Mouse (Mus musculus): ENCODE results near the gene Col11a1.

The Col11a1 gene

DNA sequence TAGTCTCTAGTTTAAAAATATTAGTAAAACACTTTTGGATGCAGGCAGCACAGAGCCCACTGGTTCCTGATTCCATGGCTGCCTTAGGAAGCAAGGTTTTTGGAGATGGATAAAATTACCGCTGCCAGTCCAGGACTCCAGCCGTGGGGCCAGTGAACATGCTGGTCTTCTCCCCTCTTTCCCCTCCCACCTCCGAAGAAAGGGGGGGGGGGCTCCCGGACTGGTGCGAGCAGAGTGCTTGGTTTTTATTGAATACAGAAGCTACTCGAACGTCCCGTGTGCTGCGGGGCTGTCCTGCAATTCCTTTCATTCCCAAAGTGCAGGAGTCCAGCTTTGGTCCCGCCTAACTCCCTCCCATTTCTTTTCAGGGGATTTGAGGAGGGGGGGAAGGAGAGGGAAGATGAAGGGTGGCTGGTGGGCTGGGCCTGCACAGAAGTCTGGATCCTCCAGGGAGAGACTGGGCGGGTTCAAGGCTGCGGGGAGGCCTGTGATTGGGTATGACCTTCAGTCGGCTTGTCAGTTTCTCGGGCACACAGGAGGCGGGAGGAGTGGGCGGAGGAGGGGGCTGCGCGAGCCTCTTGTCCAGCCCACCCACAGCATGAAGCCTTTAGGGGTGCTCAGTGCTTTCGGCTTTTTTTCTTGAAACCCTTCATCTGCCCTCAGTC lies at the start of gene Col11a1:
Gene Col11a1 (plus strand): TSS at position 570 of the 665 bp plus-strand sequence.
- peak; percentile 94 for DNase-seq (ENCODE audit: extremely low spot score)

DNA sequence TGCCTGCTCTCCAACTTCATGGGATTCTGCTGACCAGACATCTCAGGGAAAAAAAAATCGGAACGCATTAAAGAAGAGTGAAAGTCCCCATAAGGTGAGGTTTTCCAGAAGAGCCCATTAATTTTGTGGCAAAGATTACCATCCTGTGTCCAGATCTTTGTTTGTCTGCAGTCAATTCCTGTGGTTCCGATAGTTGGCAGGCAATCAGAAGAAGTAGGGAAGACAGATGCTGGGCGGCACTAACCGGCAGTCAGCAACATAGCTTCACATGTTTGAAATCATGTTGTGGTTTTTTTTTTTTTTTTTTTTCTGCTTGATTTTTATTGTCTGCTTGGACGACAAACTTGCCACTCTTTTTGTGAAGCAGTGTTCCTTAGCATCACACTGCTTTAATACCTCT lies 39.4 kb upstream of the Col11a1 start:
- no peak for DNase-seq (ENCODE audit: extremely low spot score)

DNA sequence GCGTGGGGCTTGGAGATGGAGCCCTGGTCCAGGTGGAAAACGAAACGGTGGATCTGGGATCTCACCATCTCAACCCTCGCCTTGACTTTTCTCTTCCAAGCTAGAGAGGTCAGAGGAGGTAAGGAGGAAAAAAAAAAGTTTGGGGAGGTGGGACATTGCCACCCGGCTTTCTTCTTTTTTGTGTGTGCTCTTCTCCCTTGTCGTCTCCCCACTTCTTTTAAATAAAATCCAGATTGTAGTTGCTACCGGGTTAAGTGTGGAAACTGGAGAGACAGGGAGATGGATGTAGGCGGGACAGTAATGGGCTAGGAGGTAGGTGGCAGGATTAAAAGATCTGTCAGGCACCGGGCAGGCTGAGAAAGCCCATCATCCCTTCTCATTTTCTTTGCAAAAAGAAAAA lies 546 bp downstream of the Col11a1 start:
- DNase-seq (ENCODE audit: extremely low spot score) = peak; percentile 17

DNA sequence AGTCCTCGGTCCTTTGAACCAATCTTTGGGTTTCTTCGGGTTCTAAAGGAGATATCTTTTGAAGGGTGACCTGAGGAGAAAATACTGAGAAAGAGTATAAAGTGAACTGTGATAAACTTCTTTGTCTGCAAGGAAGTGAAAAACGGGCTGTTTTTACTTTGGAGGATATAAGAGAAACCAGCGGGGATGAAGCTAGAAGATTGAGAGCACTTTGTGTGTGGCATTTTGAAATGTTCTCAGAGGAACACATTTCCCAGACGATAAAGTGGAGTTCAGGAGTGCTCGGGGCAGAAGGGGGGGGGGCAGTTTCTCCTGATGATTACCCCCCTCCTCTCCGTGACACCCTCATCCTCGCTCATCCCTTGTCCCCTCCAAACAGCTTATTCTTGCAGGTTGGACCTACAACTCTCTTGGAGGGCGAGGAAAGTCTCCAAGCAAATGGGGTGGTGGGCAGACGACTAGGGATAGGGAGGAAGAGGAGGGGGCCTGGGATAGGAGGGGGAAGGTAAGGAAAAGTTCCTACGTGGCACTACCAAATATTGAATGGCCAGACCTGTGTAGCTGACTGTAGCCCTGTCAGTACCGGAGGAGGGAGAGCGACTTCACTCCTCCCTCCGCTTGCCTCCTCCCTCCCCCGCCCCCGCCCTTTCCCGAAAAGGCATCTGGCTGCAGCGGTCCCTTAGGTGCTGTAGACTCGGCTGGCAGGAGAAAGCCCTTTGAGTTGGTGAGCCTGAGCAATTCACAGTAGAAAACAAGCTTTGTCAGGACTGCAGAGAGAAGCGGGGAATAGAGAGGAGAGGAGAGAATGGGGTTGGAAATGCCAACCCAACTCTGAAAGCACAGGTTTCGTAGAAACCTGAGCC lies 1.2 kb downstream of the Col11a1 start:
- DNase-seq (ENCODE audit: extremely low spot score) = peak; percentile 39

DNA sequence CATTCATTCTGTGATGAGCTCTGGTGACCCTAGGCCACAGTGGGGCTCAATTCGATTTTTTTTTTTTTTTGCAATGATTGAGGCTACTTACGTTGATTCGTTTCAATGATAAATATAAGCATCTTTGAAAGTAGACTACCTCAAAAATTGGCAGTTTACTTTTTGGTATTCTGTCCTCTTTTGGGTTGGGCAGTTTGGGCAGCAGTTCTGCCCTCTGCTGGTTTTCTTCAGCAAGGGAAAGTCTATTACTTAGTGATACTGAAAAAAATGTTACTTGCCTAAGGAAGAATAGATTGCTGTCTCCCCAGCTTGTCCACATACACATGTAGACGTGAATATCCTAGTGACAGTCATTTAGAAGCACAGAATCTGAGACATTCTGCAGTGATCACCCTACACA lies 2.0 kb downstream of the Col11a1 start:
- DNase-seq (ENCODE audit: extremely low spot score) = peak; percentile 20

DNA sequence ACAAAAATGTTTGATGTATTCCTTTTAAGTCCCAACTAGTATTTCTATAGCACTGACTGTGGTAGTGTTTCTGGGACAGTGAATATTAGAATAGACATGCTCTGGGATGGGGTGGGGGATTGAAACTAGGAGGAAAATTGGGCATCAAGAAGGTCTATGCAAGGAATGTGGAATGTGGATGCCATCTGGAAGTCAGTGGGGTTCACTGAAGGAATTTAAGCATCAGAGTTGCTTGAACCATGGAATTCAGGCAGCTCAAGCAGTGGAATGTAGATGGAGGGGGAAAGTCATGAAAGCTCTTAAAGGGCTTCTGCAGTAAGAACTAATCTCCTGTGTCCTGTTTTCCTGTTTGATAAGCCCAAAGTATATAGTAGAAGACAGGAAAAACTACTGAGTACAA lies 22.1 kb downstream of the Col11a1 start:
- DNase-seq (ENCODE audit: extremely low spot score) = no peak

DNA sequence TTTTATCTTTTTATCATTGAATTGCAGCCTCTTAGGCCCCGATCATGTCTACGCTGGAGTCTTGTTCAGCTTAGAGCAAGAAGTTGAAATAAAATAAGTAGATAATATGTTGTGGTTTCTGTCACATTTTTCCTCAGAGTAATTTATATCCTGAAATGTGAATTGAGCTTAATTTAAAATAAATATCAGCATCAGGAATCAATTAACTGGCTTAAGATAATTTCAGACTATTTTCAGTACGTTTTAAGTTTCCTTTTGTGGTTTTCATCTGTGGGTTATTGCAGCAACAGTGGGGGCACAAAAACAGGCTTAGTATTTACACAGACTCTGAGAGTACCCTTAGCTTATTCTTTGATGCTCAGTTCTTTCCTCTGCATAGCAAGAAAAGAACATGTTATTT lies 23.2 kb downstream of the Col11a1 start:
- no peak for DNase-seq (ENCODE audit: extremely low spot score)

DNA sequence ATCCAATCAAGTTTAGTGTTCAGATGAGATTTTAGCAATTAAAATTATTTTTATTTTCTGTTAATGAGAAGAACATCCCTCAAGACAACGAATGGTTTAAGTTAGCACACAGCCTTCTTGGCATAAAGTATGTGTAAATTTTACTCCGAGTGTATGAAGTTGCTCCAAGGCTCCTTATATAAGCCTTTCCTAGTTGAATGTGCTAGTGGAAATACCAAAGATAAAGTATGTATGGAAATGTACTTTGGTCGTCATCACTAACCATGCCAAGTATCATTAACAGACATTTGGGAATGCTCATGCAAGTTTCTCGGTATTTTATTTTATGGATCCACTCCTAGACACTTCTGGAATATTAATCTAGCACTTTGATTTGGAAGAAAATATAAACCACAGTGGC lies 34.8 kb downstream of the Col11a1 start:
- no peak for DNase-seq (ENCODE audit: extremely low spot score)

DNA sequence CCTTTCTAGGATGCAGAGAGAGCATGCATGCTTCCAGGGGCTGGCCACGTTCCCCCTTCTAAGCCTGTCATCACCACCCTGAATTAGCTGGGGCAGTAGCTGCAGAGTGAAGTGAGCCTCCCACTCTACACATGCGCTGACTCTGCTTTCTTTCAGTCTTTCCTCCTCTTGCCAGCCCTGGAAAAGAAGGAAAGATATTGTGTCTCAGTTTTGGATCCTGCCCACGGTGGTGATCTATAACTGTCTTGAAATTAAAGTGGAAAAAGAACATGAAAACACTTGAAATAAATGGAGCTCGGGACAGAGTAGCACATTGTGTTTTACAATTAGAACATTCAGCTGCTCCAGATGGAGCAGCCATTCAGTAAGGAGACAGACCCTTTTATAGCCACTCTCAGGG lies 35.2 kb downstream of the Col11a1 start:
- no peak for DNase-seq (ENCODE audit: extremely low spot score)

DNA sequence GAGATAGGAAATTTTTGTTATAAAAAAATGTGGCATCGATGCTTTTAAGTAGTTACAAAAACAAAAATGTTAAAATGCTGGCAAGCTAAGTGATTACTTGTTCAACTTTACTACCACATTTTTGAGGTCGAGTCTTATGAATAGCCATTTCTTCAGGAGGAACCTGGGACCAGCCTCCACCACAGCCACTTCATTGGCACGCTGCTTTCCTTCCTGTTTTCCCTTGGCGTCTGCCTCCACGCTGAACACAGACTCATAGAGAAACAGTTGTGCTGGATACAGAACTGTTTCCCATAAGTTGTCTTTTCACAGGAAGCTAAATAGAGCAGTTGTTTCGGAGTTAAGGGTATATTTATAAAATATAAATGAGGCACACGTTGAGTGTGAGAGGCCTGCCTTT lies 69.0 kb downstream of the Col11a1 start:
- DNase-seq (ENCODE audit: extremely low spot score) = no peak

DNA sequence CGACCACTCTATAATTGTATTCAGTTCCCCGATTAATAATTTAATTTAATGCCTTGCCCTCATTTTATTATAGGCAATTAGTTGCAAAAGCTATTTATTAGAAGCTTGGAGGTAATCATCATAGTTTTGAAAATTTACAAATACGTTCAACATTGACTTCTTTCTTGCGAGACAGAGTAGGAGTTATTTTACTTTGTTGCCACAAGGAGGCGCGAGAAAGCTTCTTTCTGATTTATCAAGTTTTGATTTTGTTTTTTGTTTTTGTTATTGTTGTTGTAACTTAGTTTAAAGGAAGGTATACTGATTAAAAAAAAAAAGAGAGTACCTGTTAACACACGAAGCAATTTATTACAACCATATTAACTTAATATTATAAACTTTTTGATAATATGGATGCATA lies 76.8 kb downstream of the Col11a1 start:
- peak; percentile 3 for DNase-seq (ENCODE audit: extremely low spot score)

DNA sequence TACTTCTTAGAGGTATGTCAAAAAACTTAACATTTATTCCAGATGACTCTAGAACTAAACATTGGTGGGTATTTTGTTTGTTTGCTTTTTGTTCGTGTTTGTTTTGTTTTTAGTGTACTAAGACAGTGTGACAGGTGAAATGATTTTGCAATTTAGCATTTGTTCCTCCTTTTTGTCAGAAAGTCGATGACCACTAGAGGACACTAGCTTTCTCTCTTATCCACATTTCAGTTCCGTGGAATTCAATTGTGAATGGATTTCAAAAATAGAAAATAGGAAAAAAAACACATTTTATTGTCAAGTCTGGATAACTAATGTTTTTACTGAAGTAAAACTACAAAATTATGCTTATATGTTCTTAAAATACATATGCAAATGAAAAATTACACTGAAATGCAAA lies 116.8 kb downstream of the Col11a1 start:
- no peak for DNase-seq (ENCODE audit: extremely low spot score)

DNA sequence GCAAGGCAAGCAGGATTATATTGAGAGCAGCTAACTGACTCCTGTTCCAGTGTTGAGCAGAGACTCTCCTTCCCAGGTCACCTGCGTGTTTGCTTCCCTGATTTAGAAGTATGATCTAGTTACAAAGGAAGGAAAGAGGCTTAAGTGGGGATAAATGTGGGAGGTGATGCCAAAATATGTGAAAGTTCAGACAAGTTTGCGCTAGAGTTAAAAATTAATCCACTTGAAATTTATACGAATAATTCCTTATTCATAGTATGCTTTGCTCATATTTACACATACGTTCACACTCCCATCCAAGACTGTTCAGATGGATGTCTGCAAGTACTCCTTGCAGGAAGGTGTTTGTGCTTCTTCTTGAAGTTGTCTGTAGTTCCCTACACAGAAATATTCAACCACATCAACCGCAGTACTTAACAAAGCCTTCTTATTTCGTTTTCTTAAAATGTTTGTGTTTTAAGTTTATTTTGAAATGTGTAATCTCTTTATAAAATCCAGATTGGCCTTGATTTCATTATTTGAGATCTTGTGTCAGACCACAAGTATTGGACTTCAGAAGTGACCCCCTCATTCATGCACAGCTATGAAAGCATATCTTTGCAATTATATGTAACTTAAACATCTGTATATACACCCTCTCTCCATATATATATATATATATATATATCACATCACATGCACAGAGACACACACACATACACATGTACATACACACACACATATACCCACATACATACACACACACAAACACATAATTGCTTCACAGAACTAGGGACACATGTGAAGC lies 167.8 kb downstream of the Col11a1 start:
- no peak for DNase-seq (ENCODE audit: extremely low spot score)

DNA sequence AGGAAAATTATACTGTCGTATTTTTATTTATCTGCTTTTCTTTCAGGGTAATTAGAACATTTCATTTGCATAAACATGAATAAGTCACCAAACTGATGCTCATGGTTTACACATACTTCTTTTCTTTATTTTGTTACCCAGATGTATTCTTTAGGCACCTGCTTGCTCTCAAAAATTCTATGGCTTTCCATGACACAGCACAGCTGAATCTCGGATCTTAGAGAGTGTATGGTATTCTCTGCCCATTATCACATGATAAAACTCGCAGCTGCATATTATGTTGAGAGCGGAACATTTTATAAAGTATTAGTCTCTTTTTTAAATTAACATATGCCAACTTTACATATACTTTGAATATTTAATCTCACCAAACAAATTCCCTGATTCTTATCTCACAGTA lies 181.9 kb downstream of the Col11a1 start:
- no peak for DNase-seq (ENCODE audit: extremely low spot score)

DNA sequence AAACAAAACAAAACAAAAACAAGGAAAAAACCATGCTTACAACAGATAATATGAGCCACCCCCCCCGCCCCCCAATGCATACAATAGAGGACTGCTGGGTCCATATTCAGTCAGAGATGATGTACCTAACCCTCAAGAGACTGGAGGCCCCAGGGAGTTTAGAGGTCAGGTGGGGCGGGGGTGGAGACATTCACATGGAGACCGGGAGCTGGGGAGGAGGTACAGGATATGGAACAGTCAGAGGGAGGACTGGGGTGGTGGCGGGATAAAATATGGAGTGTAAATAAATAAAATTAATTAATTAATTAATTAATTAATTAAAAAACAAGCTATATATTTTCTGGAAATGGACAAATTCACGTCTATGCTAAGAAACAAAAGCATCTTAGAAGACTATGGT lies 185.8 kb downstream of the Col11a1 start:
- no peak for DNase-seq (ENCODE audit: extremely low spot score)

DNA sequence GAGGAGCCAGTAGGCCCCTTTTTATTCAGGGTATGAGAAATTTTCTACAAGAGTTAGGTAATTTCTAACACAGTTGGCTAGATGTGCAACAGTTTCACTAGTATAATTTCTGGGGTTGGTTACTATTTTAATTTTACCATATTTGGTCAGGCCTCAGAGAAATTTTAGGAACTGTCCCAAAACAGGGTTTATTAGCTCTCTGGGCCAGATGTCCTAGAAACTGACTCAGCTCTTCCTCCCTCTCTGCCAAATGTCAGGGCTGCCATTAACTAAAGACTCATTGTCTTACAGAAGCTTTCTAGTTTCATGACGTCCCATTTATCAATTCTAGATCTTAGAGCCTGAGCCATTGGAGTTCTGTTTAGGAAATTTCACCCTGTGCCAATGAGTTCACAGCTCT lies 199.2 kb downstream of the Col11a1 start:
- DNase-seq (ENCODE audit: extremely low spot score) = no peak
